Comparison of ENCODE assay signal across 8 mouse cellular contexts in genomic region chr8:71367529-71368176, GRCm38 (mm10). TPM values are rescaled to one million over a fixed set of nuclear protein-coding genes. Genes with fewer than 3 reads are reported as not detected.
DNase-seq lines count a peak whose midpoint lies in the region; ATAC-seq and TF ChIP-seq lines count a peak whose summit lies in the region.

No protein-coding gene starts in this region.

- peaks cover 27% of the 10 kb centered on the region for H3K36me3 ChIP-seq in erythroblast, embryonic 14.5 days (ENCODE audit: control insufficient read depth)
- H3K36me3 ChIP-seq in thymus, adult 2 months (ENCODE audit: control insufficient read depth, insufficient read depth, low read length): no peaks in the 10 kb centered on the region
- peaks cover 11% of the 10 kb centered on the region; the same call in 1 of the 2 replicates for H3K36me3 ChIP-seq in kidney, postnatal 0 days (ENCODE audit: insufficient read depth, low read length)
- H3K36me3 ChIP-seq in neural tube, embryonic 14.5 days (ENCODE audit: control insufficient read depth, insufficient read depth, low read length): peaks cover 6% of the 10 kb centered on the region; the same call in 1 of the 2 replicates

- no peak for TF ChIP-seq POLR2A in thymus, adult 2 months (IDR thresholded peaks at IDR 0.05; ENCODE audit: control insufficient read depth, extremely low read depth, insufficient read depth, low read length, poor library complexity)

- peak overlapping the region; percentile 68 for H3K4me3 ChIP-seq in erythroblast, embryonic 14.5 days (replicated peaks)
- peak overlapping the region; percentile 73 for H3K4me3 ChIP-seq in thymus, adult 2 months (ENCODE audit: control insufficient read depth, insufficient read depth, low read length)
- peak overlapping the region; percentile 50 for H3K4me3 ChIP-seq in kidney, postnatal 0 days (replicated peaks; ENCODE audit: low read depth, low read length)
- H3K4me3 ChIP-seq in neural tube, embryonic 14.5 days (ENCODE audit: low read depth, low read length): peak overlapping the region; percentile 51

- no peak for TF ChIP-seq CTCF in thymus, adult 2 months (IDR thresholded peaks at IDR 0.05; ENCODE audit: borderline replicate concordance, control insufficient read depth, extremely low read depth, insufficient read depth, low read length, poor library complexity)
- no peak for TF ChIP-seq CTCF in kidney, postnatal 0 days (IDR thresholded peaks at IDR 0.05; ENCODE audit: low read depth)

- DNase-seq in thymus, adult 2 months: no peak
- DNase-seq in thymus, postnatal 0 days (ENCODE audit: low spot score): no peak
- DNase-seq in kidney, postnatal 0 days (ENCODE audit: low spot score): no peak
- DNase-seq in left cerebral cortex, adult 11 months (ENCODE audit: low spot score): no peak
- DNase-seq in left cerebral cortex, postnatal 14 days (ENCODE audit: low spot score in 2 of 2): no peak

- intact Hi-C loops in left cerebral cortex, postnatal 14 days (cut with DNase I): no loop called here

- ATAC-seq in erythroblast, adult 5-6 weeks (replicated peaks; ENCODE audit: low FRiP score, poor library complexity, severe bottlenecking): no peak
- no peak for ATAC-seq in kidney, postnatal 0 days (replicated peaks; ENCODE audit: low FRiP score, low read depth)
- ATAC-seq in neural tube, embryonic 14.5 days (ENCODE audit: low read depth): no peak

- peak overlapping the region; percentile 55 for H3K9ac ChIP-seq in kidney, postnatal 0 days (ENCODE audit: low read depth, low read length)
- H3K9ac ChIP-seq in neural tube, embryonic 14.5 days (replicated peaks; ENCODE audit: low read depth, low read length): peak overlapping the region; percentile 62

- H3K27ac ChIP-seq in thymus, adult 2 months (ENCODE audit: control insufficient read depth, insufficient read depth, low read length): peak overlapping the region; percentile 4; the same call in 1 of the 2 replicates
- peak overlapping the region; percentile 87 for H3K27ac ChIP-seq in kidney, postnatal 0 days
- peak overlapping the region; percentile 93 for H3K27ac ChIP-seq in neural tube, embryonic 14.5 days (ENCODE audit: low read depth, low read length)

- WGBS in thymus, adult 2 months: 25% methylated on average over 17 of the region's 17 CpGs
- WGBS in kidney, postnatal 0 days: 38% methylated on average over 17 of the region's 17 CpGs
- 60% methylated on average over 17 of the region's 17 CpGs for WGBS in neural tube, embryonic 14.5 days

- no peaks in the 10 kb centered on the region for H3K27me3 ChIP-seq in erythroblast, embryonic 14.5 days (ENCODE audit: control insufficient read depth)
- H3K27me3 ChIP-seq in thymus, adult 2 months (ENCODE audit: control insufficient read depth, insufficient read depth, low read length): no peaks in the 10 kb centered on the region
- no peaks in the 10 kb centered on the region for H3K27me3 ChIP-seq in kidney, postnatal 0 days (ENCODE audit: insufficient read depth, low read length)
- no peaks in the 10 kb centered on the region for H3K27me3 ChIP-seq in neural tube, embryonic 14.5 days (ENCODE audit: control insufficient read depth, insufficient read depth, low read length)

- H3K4me1 ChIP-seq in erythroblast, embryonic 14.5 days (ENCODE audit: control insufficient read depth): peaks cover 48% of the 10 kb centered on the region
- H3K4me1 ChIP-seq in thymus, adult 2 months (replicated peaks; ENCODE audit: control insufficient read depth, insufficient read depth, low read length): peaks cover 16% of the 10 kb centered on the region
- H3K4me1 ChIP-seq in kidney, postnatal 0 days (replicated peaks; ENCODE audit: insufficient read depth, low read length): peaks cover 10% of the 10 kb centered on the region
- peaks cover 13% of the 10 kb centered on the region for H3K4me1 ChIP-seq in neural tube, embryonic 14.5 days (ENCODE audit: control insufficient read depth, insufficient read depth, low read length)

- H3K9me3 ChIP-seq in erythroblast, embryonic 14.5 days (ENCODE audit: control insufficient read depth, low read length): no peaks in the 10 kb centered on the region
- H3K9me3 ChIP-seq in kidney, postnatal 0 days (replicated peaks; ENCODE audit: low read length): no peaks in the 10 kb centered on the region
- H3K9me3 ChIP-seq in neural tube, embryonic 14.5 days (ENCODE audit: control insufficient read depth, low read length): no peaks in the 10 kb centered on the region

- H3K4me2 ChIP-seq in kidney, postnatal 0 days (ENCODE audit: low read length): peak overlapping the region; percentile 80
- H3K4me2 ChIP-seq in neural tube, embryonic 14.5 days (ENCODE audit: low read depth, low read length): peak overlapping the region; percentile 86

RNA-seq across cellular contexts. Expression of gene Use1, which starts 1.0 kb away (rescaled TPM):
- 16.3 and 17.0 TPM in 2 replicates for polyA plus RNA-seq in erythroblast, embryonic 14.5 days (2012)
- total RNA-seq in erythroblast, adult 5-6 weeks (2015; ENCODE audit: low replicate concordance): 35.2 and 37.4 TPM in 2 replicates
- 34.8 and 38.3 TPM in 2 replicates for total RNA-seq in erythroblast, adult 5-6 weeks (2017; ENCODE audit: low replicate concordance)
- 133 and 156 TPM in 2 replicates for polyA plus RNA-seq in thymus, adult 2 months (2012; rRNA removed)
- polyA plus RNA-seq in thymus, postnatal 0 days (2015; fragmentation: Nextera tagmentation; extraction: Ambion mirVana): 143 and 152 TPM in 2 replicates
- polyA plus RNA-seq in kidney, postnatal 0 days (2015; fragmentation: Nextera tagmentation; extraction: Ambion mirVana): 129 and 140 TPM in 2 replicates
- 115 and 130 TPM in 2 replicates for polyA plus RNA-seq in neural tube, embryonic 14.5 days (2014; fragmentation: Nextera tagmentation; extraction: Ambion mirVana)
- total RNA-seq in left cerebral cortex, postnatal 14 days (2021): 10 to 100 TPM; 84.5 to 94.0 TPM

RNA-seq across cellular contexts. Expression of gene Ocel1, which starts 3.4 kb away (rescaled TPM):
- 6.6 and 7.5 TPM in 2 replicates for polyA plus RNA-seq in erythroblast, embryonic 14.5 days (2012)
- total RNA-seq in erythroblast, adult 5-6 weeks (2015; ENCODE audit: low replicate concordance): 2.1 and 4.0 TPM in 2 replicates
- 2.6 and 3.2 TPM in 2 replicates for total RNA-seq in erythroblast, adult 5-6 weeks (2017; ENCODE audit: low replicate concordance)
- polyA plus RNA-seq in thymus, adult 2 months (2012; rRNA removed): 34.9 and 36.1 TPM in 2 replicates
- polyA plus RNA-seq in thymus, postnatal 0 days (2015; fragmentation: Nextera tagmentation; extraction: Ambion mirVana): 17.4 and 19.2 TPM in 2 replicates
- 8.1 and 8.4 TPM in 2 replicates for polyA plus RNA-seq in kidney, postnatal 0 days (2015; fragmentation: Nextera tagmentation; extraction: Ambion mirVana)
- polyA plus RNA-seq in neural tube, embryonic 14.5 days (2014; fragmentation: Nextera tagmentation; extraction: Ambion mirVana): 4.8 and 4.9 TPM in 2 replicates
- total RNA-seq in left cerebral cortex, postnatal 14 days (2021): 10 to 100 TPM; 20.2 TPM

RNA-seq across cellular contexts. Expression of gene Nr2f6, which starts 14.1 kb away (rescaled TPM):
- 0.41 and 0.60 TPM in 2 replicates for polyA plus RNA-seq in erythroblast, embryonic 14.5 days (2012)
- 1.7 and 6.9 TPM in 2 replicates for total RNA-seq in erythroblast, adult 5-6 weeks (2015; ENCODE audit: low replicate concordance)
- 0.42 and 0.94 TPM in 2 replicates for total RNA-seq in erythroblast, adult 5-6 weeks (2017; ENCODE audit: low replicate concordance)
- polyA plus RNA-seq in thymus, adult 2 months (2012; rRNA removed): 71.2 and 71.5 TPM in 2 replicates
- polyA plus RNA-seq in thymus, postnatal 0 days (2015; fragmentation: Nextera tagmentation; extraction: Ambion mirVana): 17.7 and 18.4 TPM in 2 replicates
- polyA plus RNA-seq in kidney, postnatal 0 days (2015; fragmentation: Nextera tagmentation; extraction: Ambion mirVana): 110 and 138 TPM in 2 replicates
- 22.3 and 32.8 TPM in 2 replicates for polyA plus RNA-seq in neural tube, embryonic 14.5 days (2014; fragmentation: Nextera tagmentation; extraction: Ambion mirVana)
- 10 to 100 TPM; 32.2 to 34.2 TPM for total RNA-seq in left cerebral cortex, postnatal 14 days (2021)

RNA-seq across cellular contexts. Expression of gene Ushbp1, which starts 27.9 kb away (rescaled TPM):
- polyA plus RNA-seq in erythroblast, embryonic 14.5 days (2012): 0.03 and 0.10 TPM in 2 replicates
- total RNA-seq in erythroblast, adult 5-6 weeks (2015; ENCODE audit: low replicate concordance): not detected in 2 replicates
- total RNA-seq in erythroblast, adult 5-6 weeks (2017; ENCODE audit: low replicate concordance): not detected in 2 replicates
- polyA plus RNA-seq in thymus, adult 2 months (2012; rRNA removed): 9.9 and 13.6 TPM in 2 replicates
- polyA plus RNA-seq in thymus, postnatal 0 days (2015; fragmentation: Nextera tagmentation; extraction: Ambion mirVana): 4.7 and 5.1 TPM in 2 replicates
- polyA plus RNA-seq in kidney, postnatal 0 days (2015; fragmentation: Nextera tagmentation; extraction: Ambion mirVana): 18.8 and 20.4 TPM in 2 replicates
- polyA plus RNA-seq in neural tube, embryonic 14.5 days (2014; fragmentation: Nextera tagmentation; extraction: Ambion mirVana): 3.2 and 5.0 TPM in 2 replicates
- total RNA-seq in left cerebral cortex, postnatal 14 days (2021): 1 to 10 TPM; 5.9 to 7.2 TPM

RNA-seq across cellular contexts. Expression of gene Babam1, which starts 29.0 kb away (rescaled TPM):
- 15.4 and 18.1 TPM in 2 replicates for polyA plus RNA-seq in erythroblast, embryonic 14.5 days (2012)
- total RNA-seq in erythroblast, adult 5-6 weeks (2015; ENCODE audit: low replicate concordance): 31.9 and 60.8 TPM in 2 replicates
- total RNA-seq in erythroblast, adult 5-6 weeks (2017; ENCODE audit: low replicate concordance): 29.0 and 35.2 TPM in 2 replicates
- polyA plus RNA-seq in thymus, adult 2 months (2012; rRNA removed): 219 and 225 TPM in 2 replicates
- 83.2 and 87.4 TPM in 2 replicates for polyA plus RNA-seq in thymus, postnatal 0 days (2015; fragmentation: Nextera tagmentation; extraction: Ambion mirVana)
- 92.3 and 96.4 TPM in 2 replicates for polyA plus RNA-seq in kidney, postnatal 0 days (2015; fragmentation: Nextera tagmentation; extraction: Ambion mirVana)
- polyA plus RNA-seq in neural tube, embryonic 14.5 days (2014; fragmentation: Nextera tagmentation; extraction: Ambion mirVana): 90.9 and 96.5 TPM in 2 replicates
- total RNA-seq in left cerebral cortex, postnatal 14 days (2021): 10 to 100 TPM; 87.1 to 91.0 TPM

Comparison
In these comparisons a context has a peak if more than half of its experiments do, and no peak if none do; other contexts are left out.
1. H3K27ac ChIP-seq: peak in every context shown above with its lines; median percentile 93 in neural tube, embryonic 14.5 days; 87 in kidney, postnatal 0 days; 4 in thymus, adult 2 months.
2. RNA of gene Nr2f6, which starts 14.1 kb away (polyA plus RNA-seq): 110 to 138 TPM in kidney, postnatal 0 days, 71.2 to 71.5 TPM in thymus, adult 2 months, 22.3 to 32.8 TPM in neural tube, embryonic 14.5 days and 17.7 to 18.4 TPM in thymus, postnatal 0 days; 0.41 to 0.60 TPM in erythroblast, embryonic 14.5 days; every median in the first group is over 10 times any median in the second.
3. Peak in every context shown above with its lines, with median percentiles within 50 percentile points of each other: H3K4me3 ChIP-seq.